Mouse (Mus musculus) thymus, adult 18-20 months (tissue): ENCODE data around the gene Ptch2.

Source experiments
- DNase-seq, 2 experiments: peaks; one replicate each; pipeline ENCODE4 v3.0.0; 2022; ENCODE audit warnings: mixed read lengths in 2 of 2

Gene Ptch2

DNA sequence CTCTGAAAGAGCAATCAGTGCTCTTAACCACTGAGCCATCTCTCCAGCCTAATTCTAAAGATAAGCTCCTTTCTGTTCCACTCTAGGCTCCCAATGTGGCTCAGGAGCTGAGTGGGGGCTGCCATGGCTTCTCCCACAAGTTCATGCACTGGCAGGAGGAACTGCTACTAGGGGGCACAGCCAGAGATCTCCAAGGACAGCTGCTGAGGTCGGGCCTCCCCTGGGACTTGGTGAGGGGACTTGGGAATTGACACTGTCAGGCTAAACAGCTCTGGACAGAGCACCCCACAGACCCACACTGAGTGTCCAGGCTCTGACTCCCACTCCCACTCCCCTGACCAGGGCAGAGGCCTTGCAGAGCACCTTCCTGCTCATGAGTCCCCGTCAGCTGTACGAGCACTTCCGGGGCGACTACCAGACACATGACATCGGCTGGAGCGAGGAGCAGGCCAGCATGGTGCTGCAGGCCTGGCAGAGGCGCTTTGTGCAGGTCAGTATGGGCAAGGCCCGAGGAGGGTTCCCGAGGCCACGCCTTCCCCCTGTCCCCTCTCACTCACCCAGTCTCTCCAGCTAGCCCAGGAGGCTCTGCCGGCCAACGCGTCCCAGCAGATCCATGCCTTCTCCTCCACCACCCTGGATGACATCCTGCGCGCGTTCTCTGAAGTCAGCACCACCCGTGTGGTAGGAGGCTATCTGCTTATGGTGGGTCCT lies 12.1 kb downstream of the Ptch2 start:
- DNase-seq, result no peak

DNA sequence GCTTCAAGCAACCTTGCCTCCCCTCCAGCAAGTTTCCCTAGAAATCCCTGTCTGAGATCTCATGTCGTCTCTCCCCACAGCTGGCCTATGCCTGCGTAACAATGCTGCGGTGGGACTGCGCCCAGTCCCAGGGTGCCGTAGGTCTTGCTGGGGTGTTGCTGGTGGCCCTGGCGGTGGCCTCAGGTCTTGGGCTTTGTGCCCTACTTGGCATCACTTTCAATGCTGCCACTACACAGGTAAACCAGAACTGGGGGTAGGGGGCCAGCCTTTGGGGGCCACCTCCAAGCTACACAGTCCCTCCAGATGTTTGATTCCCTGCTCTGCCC lies 12.6 kb downstream of the Ptch2 start:
- DNase-seq, result no peak

DNA sequence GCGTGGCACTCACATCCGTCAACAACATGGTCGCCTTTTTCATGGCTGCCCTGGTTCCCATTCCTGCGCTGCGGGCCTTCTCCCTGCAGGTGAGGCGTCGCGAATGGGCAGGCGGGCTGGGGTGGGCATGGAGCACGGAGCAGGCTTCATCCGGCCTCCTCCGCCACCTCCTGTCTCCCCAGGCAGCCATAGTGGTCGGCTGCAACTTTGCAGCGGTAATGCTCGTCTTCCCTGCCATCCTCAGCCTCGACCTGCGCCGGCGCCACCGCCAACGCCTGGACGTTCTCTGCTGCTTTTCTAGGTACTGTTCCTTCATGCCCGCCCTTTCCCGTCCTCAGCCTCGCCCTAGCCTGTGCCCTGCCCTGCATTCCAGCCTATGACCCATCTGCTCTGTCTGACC lies 13.5 kb downstream of the Ptch2 start:
- no peak for DNase-seq

DNA sequence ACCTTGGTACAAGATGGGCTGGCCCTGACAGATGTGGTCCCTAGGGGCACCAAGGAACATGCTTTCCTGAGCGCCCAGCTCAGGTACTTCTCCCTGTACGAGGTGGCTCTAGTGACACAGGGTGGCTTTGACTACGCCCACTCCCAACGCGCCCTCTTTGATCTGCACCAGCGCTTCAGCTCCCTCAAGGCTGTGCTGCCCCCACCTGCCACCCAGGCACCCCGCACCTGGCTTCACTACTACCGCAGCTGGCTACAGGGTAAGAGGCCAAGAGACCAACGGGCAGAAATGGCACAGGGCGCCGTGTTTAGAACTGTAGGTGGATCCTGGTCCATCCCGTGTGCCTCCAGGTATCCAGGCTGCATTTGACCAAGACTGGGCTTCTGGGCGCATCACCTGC lies 14.4 kb downstream of the Ptch2 start:
- no peak for DNase-seq

DNA sequence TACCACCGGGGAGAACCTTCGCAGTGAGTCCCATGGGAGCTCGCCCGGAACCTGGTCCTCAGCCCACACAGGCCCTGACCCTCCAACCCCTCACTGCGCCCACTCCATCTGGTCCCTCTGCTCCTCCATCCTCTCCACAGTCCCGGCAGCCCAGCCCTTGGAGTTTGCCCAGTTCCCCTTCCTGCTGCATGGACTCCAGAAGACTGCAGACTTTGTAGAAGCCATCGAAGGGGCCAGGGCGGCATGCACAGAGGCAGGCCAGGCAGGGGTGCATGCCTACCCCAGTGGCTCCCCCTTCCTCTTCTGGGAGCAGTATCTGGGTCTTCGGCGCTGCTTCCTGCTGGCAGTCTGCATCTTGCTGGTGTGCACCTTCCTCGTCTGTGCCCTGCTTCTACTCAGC lies 15.1 kb downstream of the Ptch2 start:
- no peak for DNase-seq

DNA sequence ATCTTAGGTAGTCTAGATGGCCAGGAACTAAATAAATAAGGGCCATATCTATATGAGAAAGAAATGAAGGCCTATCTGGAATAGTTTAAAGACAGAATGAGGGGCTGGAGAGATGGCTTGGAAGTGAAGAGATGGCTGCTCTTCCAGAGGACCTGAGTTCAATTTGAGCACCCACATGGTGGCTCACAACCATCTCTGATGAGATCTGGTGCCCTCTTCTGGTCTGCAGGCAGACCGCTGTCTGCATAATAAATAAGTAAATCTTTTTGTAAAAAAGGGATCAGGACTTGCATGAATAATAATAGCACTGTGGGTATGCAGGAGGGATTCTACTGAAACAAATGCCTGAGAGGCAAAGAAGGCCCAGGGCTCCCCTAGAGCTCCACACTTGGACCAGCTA lies 17.4 kb downstream of the Ptch2 start:
- DNase-seq, result no peak

DNA sequence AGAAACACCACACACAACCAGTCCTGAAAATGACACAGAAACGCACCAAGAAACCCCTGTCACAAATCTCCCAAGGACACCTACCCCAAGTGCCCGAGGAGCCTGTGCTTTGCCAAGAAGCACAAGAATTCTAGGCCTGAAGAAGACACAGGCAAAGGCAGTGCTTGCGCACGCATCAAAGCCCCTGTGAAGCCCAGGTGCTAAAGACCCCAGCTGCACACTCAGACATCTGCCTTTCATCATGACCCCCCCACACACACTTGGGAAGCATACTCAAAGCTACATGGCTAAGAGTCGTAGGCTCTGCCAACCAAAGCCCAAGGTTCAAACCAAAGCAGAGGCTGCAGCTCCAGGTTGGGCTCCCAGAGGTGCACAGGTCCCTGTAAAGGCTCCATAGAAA lies 19.7 kb downstream of the Ptch2 start:
- peak; percentile 32 to 51 for DNase-seq

DNA sequence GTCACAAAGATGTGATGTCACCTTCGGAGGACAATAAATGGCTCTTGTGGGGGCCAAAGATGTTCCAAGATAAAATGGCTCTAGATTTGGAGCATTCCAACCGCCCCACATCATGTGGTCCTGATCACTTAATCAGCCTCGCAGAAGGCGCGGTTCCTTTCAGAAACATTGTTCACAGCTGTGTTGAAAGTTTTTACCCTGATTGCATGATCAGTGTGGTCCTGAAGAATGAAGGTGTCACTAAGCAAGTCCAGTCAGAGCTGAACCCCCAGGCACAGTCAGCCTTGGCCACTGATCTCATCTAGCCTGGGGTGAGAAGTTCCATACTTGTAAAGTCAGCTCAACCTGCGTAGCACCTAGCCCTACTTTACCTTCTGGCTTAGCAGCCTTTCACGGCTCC lies 22.1 kb downstream of the Ptch2 start:
- no peak for DNase-seq

DNA sequence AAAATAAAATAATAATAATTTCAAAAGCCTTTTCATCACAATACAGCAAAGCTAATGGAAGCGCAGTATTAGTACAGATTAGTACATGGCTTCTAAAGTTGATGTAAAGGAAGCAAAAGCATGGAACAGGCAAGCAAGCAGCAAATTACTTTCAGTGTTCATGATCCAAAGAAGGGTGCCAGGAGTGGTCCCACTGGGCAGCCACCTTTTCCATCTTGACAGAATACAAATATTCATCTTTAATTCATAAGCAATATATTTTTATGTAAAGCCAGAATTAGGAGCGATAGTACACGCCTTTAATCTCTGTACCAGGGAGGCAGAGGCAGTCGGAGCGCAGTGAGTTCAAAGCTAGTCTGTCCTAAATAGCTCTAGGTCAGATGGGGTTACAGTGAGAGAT lies 23.8 kb downstream of the Ptch2 start:
- no peak for DNase-seq

DNA sequence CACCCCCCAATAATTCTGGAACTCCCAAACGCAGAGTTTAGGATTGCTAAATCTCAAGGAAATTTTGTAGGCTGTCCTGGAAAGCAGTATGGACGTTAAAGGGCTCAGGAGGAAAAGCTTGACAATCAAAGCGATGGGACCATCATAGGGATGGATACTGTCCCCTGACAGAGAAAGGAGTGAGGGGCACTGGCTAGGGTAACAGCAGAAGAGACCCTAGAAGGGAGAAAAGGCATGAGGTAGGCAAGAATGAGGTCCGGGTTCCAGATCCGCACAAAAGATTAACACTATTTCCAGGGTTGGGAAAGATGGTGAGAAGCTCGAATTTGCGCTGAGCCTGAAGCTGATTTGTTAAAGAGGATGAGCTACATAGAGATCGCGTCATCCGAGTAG lies 24.2 kb downstream of the Ptch2 start:
- no peak for DNase-seq

DNA sequence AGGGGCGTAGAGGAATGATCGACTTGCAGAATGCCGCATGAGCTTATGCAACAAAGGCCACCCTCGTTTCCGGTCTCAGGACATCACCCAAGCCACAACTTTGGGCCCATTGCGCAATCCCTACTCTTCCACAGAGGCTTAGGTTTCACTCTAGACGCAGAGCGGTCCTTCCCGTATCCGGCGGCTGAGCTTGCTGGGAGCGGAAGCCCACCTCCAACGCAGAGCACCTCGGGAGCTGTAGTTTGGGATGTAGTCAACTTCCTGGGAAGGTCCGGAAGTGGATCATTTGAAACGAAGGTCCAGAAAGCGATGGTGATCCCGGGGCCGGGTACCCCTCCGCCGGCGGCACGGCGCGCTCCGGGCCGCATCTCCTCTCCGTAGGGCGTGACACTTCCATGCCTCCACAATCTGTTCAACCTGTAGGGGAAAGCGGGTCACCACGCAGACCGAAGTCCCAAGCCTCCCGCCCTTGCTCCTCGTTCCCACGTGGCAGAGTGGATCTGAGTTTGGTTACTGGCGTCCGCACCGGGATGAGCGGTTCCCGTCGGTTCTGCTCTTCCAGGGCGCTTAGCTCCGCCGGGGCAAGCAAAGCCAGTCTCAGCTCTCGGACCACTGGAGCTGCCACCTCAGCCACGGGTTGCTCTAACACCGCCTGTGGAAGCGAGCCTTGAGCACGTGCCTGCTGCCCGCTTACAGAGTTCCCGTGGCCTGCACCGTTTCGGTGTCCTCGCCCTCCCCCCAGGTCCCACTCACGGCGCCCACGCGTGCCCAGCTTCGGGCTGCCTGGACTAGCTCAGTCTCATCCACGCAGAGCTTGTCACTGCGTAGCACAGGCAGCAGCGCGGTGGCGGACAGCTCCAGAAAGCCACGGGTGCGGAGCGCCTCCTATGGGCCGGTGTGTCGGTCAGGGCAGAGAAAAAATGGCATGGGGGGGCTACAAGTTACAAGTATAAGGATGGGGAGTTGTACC lies 24.9 kb downstream of the Ptch2 start:
- peak; percentile 86 to 90 for DNase-seq

DNA sequence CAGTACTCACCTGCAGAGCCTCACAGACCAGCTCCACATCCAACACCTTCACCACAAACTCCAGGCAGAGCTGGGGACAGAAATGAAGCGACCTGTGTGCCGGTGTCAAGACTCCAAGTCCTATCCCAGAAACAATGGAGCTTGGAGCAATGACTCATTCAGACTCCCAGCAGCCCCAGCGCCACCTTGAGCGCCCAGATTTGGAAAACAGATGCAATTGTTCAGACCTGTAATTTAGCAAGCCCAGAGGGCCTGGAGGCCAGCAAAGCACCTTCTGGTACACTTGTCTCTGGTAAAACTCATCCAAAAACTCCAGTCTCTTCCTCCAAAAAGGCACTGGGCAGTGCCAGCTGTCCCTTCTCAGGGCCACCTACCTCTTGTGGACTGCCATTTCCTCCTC lies 26.3 kb downstream of the Ptch2 start:
- DNase-seq, result no peak

DNA sequence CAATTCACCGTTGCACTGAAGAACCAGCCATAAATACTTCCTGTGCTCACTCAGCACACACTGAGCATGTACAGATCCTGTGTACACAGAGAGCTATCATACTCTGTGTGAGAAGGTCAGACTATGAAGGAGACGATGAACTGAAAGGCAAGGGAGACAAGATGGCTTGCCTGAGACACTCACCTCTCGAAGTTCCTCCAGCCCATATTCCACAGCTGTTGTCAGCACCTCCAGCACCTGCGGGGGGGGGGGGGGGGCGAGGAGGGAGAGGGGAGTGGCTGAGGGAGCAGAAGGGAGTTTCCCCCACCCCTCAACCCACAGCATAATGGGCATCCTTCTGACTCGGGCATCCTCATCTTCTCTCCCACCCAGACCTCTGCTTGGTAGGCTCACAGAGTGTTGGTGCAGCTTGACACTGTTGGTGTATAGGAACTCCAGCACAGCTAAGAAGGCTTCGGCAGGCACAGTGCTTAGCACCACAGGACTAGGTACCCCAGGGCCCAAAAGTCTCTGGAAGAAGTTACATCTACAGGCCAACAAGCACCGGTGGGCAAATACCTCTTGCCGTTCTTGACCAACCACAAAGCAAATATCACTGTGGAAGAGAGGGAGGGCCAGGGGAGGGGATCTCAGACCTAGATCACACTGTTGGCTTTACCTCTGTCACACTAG lies 27.8 kb downstream of the Ptch2 start:
- DNase-seq, result no peak

DNA sequence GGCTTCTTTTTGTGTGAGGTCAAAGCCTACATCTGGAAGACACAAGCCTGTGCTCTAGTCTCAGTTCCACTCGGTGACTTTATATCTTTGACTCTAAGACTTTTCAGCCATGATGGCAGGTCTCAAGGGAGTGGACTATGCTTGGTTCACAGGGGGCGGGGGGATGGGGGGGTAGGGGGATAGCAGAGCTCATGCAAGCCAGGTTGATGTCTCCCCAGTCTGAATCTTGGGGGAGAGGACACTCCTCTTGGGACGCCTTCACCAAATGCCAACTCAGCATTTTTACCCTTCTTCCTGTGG lies 28.3 kb downstream of the Ptch2 start:
- DNase-seq, result no peak

DNA sequence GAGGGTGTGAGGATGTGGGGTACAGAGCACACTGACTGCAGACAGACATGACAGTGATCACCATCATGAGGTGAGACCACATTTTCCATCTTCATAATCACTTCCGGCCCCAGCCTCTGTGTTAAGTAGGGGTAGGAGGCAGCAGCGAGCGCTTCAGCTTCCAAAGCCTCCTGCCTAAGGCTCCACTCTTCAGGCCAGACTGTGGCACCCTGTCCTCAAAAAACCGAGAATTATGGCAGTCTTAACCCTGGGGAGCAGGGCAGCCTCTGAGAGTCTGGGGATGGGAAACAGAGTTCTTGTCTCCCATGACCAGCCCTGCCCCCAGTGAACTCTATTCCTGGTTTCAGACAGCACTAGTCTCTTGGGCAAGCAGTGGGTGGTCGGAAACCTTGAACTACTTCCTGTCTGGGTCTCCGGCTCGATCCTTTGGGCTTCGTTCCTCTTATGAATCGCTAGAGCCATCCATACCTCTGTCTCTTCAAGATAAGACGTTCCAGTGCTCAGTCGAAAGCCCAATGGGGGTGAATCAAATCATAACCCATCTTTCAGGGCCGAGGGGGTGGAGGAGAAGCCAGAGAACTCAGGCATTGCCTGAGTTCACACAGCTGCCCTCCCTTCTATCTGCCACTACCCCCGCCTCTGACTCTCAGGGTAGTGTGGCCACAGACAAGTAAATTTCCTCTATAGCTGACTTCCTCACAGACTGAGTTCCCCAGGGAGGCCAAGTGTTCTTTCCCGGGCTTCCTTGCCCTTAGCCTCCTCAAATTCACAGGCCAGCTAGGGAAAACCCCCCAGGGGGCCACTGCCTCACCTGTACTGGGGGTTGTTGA lies 28.9 kb downstream of the Ptch2 start:
- DNase-seq, result peak; percentile 58 to 78

DNA sequence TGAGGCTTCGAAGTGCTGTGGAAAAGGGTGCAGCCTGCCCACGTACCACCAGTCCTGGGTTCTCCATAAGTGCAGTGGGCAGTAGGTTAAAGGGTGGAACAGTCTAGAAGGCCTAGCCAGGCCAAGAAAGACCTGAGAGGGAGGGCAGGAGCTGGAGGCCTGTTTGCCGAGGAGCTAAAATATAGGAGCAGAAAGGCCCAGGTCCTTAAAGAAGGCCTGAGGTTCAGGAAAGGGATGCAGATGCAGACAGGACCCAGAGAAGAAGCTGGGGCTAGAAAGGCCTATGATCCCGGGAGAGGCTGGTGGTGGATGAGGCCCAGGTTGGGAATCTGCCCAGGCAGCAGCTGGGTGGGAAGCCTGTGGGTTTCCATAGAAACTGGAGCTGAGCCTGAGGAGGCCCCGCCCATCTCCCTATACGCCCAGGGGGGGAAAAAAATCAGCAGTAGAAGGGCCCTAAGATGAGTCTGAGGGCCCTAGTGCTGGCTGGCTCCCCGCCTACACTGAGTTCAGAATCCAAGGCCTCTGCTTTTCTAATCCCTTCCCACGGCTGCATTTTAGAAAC lies 29.6 kb downstream of the Ptch2 start, which contains the start of gene Btbd19:
Btbd19 (minus strand) TSS at position 378 of the 562 bp plus-strand sequence.
- DNase-seq, result peak in 1 of 2 experiments; percentile 22

DNA sequence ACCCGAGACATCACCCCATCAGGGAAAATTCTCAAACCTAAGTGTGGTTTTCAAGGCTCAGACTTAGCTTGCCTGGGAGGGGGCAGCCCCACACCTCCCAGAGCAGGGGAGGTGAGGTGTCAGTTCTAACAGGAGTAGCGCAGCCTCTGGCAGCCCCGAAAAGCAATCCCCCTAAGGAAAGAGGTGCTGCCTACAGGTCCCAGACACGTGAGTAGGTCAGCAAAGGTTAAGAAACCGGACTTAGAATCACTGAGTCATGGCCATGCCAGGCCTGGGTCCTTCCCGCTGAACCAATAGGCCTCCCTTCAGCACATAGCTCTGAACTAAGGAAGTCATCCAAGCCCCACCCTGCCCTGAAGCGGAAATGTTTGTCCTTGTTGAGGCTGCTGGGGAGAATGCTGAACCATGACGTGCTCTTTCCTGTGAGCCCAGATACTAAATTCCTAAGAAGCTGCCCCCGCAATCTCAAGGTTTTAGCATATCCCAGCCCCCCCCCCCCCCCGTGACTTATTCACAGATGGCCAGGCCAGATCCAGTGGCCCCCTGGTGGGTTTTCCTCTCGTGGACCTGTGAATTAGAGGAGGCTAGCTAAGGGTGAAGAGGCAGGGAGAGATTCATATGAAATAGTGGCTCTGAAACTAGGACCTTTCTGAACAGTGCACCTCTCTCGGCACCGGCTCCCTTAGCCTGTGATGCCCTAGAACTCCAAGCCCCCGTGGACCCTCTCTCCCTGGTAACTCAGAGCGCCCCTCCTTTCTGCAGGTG lies 30.2 kb downstream of the Ptch2 start:
- DNase-seq, result peak; percentile 63 to 74

DNA sequence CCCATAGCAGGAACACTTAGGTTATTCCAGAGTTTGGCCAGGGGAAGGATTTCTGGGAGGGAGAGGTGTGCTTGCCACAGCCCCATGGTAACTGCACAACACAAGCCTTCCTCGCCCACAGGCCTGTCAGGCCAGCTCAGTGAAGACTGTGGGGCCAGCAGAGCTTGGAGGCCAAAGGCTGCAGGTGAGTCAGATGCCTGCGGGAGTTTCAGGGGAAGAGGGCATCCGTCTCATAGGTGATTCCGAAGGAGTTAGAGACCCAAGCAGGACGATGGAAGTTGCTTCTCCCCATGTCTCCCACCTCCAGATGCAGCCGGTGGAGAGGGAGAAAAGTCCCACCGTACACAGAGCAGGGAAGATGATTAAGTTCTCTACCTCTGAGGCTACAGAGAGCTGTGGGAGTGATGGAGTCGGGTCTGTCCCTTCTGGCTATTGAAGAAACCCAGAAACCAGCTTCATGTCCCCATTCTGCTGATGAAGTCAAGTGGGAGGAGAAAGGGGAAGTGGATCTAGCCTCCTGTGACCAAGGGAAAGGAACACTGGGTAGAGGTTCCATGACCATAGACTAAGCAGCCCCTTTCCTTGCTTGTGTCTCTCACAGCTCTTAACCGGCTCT lies 30.9 kb downstream of the Ptch2 start, which contains the start of gene Tctex1d4:
Tctex1d4 (plus strand) TSS at position 120 of the 616 bp plus-strand sequence.
- DNase-seq, result no peak

DNA sequence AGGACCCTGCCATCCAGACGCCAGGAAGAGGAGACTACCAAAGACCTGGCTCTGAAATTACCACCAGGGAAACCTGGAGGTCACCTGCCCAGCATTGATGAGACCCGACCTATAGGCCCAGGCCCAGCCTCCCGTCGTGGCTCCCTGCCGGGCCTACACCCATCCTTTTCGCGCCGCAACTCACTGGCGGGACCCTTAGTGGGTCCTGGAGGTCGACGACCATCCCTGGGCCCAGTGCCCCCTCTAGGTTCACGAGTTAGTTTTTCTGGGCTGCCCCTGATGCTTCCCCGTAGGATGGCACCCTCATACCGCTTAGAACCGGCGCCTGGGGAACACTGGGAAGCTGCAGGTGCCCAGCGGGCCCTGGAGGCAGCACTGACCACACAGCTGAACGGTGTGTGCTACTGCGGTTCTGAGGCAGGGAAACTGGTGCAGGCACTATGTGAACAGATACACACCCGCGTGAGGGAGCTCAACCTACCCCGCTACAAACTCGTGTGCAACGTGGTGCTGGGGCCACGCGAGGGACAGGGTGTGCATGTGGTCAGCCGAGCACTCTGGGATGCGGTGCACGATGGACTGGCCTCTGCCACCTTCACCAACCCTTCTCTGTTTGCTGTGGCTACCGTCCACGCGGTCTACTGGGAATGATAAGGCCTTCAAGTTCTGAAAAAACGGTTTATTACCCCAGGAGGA lies 32.3 kb downstream of the Ptch2 start:
- no peak for DNase-seq

DNA sequence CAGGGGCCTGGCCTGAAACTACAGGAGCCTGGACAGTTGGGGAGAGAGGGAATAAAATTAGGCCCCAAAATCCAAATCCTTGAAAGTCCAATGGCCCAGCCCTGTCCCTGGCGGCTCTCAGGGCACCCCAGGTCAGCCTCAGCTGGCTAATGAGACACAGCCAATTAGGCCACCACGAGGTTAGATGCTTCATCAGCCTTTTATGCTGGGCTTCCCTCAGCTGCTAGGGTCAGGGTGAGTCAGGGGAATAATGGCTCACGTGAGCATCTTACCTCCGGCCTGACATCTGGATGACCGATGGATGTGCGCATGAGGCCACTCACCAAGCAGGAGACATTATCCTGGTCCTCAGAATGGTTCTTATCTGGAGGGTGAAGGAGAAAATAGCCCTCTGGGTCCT lies 34.9 kb downstream of the Ptch2 start:
- DNase-seq, result no peak

DNA sequence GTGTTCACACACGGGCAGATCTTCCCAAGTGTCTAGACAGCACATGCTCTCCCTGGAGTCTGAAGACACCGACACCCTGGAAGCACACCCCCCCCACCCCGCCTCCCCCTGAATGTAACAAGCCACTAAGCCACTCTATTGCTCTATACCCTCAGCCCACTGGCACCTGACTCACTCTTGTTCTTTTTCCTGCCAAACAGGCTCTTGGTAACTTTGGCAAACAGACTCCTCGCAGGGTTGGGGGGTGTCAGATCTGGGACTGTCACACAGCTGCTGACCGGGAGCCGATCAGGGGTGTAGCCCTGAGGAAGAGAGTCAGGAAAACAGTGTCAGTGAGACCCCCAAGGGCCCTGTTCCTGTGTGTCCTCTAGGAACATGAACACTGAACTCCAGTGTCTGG lies 35.3 kb downstream of the Ptch2 start:
- no peak for DNase-seq
